Mouse (Mus musculus) right cerebral cortex, adult 18-20 months (tissue): ENCODE data around the gene Cldn18.

Experiments
- DNase-seq: peaks from one replicate; pipeline ENCODE4 v3.0.0; 2022; ENCODE audit warnings: mixed read lengths

The Cldn18 gene

DNA sequence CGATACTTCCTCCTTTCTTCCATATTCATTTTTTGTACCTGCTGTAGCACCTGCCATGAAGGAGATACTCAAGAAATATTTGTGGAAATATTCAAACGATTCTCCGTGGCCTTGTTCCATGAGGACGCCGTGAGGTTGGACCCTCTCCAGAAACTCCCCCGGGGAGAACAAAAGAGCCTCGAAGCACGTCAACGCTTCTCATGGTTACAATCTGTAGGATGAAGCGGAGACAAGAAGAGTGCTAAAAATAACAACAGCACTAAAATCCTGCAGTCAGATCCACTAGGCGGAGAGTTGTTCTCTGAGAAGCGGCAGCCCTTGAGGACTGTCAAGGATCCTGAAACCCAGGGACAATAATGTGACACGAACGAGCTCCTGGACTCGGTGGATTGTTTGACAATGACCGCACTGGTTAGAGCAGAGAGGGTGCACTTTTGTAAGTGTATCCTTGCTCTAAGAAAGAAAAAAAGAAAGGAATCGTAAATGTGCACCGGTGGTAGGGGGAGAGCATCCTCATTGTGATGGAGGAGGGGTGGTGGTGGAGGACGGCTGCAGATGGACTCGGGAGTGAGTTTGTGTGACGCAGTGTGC lies 35.0 kb downstream of the Cldn18 start:
- peak; percentile 41 for DNase-seq

DNA sequence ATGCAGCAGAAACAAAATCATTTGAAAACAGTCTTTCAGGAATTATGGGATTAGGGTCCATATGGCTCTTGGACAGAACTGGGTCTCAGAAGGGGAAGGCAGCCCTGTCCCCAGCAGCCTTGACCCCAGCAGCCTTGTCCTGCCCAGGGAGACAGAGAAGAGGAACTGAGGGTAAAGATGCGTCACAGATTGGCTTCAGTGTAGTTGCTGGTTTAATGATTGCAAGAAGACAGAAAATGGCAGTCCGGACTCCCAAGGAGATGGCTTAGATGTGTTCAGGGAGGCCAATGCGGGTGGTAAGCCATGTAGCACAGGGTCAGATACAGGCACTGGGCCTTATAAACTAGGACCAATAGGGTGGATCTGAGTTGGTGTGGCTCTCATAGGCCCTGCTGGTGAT lies 41.4 kb downstream of the Cldn18 start:
- DNase-seq = no peak

DNA sequence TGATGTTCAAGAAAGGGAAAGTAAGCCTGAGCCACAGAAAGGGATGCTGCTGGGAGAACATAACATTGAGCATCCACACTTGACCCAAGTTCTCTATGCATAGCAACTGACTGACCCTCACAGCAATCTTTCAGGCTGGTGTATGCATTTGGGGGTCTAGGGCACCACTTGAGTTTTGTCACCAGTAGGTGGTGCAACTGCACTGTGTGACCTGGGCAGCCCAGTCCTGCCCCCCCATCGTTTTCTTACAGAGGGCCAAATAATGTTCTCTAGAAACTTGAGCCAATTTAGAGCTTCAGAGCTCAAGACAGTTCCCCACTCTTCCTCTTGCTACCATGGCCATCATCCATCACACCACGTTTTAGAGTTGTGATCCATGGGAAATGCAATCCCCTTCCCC lies 45.5 kb downstream of the Cldn18 start:
- no peak for DNase-seq

DNA sequence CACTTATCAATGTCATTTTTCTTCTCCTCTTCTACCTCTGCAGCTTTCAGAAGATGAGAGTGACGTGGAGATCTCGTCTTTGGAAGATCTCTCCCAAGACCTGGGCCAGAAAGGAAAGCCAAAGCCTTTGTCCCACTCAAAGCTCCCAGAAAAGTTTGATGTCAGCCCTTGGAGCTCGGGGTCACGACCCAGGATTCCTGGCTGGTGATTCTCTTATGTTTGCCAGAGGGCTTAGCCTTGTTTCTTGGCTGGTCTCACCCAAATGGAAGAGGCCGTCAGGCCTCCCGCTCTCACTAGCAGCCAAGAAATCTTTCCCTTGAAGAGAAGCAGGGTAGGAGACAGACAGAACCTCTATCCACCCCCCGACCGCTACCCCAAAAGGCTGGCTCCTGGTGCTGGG lies 49.5 kb downstream of the Cldn18 start:
- no peak for DNase-seq

DNA sequence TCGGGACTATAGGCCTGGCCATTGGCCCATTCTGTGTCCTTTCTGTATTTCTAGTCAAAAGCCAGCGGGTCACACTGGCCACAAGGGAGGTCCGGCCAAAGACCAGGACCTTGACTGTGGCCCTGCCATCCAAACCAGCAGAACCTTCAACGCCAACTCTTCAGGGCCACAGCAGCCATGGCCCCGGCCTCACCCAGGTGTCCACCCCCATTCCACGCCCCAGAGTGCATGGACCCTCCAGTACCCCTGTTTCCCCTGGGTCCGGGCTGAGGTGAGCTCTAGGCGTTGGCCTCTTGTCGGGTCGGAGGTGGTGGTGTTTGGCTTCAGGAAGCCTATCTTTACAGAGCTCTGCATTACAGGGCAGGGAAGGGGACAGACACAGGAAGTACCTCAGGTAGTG lies 54.2 kb downstream of the Cldn18 start:
- DNase-seq = no peak

DNA sequence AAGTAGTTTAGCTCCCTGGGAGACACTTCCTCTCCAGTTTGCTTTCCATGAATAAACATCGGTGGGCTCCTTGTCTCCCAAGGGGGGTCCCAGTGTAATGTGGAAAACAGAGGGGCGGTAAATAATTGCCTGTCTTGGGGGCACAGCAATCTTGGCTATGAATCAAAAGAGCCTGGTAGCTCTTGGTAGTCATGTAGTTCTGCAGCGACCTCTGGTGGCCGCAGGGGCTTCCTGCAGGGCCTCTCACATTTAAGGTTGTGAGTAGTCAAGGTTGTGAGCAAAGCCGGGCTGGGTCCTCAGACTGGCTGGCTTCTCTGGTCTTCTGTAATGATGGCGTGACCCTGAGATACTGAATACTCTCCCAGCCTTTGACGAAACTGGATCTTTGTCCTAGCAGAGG lies 54.7 kb downstream of the Cldn18 start:
- DNase-seq = peak; percentile 57

DNA sequence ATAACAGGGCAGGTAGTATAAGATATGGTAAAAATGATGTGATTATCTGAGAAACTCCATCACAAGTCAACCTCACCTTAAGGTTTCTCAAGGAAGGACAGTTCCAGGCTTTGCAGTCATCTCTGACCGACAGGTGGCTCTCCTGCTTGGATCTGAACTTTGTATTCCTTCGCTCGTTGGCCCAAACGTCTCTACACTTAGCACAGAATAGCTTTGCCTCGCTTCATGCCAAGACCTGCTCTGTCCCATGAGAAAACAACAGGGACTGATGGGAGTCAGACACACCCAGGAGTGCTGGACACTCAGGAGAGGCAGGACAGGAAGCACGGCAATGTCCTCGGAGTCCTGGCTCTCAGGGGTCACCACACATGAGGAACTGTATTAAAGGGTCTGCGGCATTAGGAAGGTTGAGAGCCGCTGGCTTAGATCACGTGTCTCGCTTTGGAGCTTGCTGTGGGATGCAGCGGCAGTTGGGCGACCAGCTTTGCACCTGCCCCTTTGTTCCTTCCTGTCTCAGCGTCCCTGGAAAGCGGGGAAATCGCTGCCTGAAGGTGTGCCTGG lies 55.4 kb downstream of the Cldn18 start:
- DNase-seq = no peak

DNA sequence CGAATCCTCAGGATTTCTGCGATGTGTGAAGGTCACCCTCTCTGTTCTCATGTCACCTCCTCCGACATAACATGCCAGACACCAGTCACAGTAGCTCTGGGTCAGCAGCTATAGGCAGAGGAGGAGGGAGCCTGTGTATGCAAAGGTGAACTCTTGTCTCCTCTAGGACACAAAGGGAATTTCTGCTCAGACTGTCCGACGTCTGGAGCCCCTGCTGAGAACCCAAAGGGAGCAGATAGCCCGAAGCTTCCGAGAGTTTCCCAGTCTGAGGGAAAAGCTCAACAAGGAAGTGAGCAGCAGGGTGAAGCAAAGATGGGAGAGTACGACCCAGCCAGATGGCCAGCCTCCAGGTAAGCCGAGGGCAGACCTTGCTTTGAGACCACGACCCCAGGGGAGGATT lies 56.3 kb downstream of the Cldn18 start:
- no peak for DNase-seq

DNA sequence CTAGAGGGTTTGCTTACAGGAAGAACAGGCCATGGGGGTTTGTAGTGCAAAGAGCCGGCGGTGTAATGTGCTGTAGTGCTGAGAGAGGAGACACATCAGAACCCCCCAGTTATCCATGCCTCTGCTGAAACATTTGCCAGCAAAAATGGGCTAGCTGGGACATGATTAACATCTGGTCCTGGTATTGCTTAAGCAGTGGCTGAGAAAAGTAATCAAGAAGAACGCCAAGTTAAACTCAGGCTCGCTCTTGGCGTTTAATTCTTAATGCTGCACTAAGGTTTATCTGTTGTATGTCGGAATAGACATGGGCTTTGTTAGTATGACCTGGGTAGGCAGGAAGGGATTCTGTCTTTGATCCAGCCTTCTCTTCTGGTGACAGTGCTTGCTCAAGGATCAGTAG lies 71.0 kb downstream of the Cldn18 start:
- no peak for DNase-seq

DNA sequence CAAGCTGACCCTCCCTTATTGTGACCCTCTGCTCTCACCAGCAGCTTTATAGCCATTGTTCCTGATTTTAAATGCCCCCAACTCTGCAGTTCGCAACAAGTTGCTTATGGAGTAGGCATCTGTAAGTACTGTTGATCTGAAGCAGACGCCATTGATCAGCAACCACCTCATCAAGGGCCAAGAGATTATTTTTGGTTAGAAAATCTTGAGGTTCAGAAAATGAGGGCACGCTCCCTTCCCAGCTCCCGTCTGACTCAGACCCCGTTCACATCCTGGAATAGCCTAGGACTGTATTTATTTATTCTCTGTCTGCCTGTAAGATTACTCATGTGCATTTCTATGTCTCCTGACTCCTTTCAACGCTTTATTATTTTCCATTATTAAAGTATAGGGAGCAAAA lies 71.7 kb downstream of the Cldn18 start:
- DNase-seq = no peak

DNA sequence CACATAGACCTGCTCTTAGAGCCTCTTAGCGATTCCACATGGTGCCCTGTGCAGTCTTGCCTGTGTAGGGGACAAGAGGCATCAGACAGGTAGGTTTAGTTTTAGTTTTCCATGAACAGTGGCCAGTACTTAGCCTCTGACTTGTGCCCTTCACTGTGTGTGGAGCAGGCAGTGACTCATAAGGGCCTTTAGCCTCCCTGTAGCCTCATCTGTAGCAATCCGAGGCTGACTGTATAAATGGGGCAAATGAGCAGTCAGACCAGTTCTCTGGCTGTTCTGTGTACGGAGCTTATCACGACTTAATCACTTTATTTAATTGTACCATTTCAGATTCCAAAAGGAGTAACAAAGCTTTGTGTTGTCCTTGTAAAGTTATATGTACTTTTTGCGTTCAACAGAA lies 77.1 kb downstream of the Cldn18 start:
- no peak for DNase-seq
